Mouse (Mus musculus) kidney, embryonic 16.5 days (tissue): Measurements from ENCODE around the gene 0610037L13Rik. TPM values are rescaled to one million over a fixed set of nuclear protein-coding genes. Genes with fewer than 3 reads are reported as not detected.

Experiments
- ATAC-seq: fragments of 200-750 bp; cut with Nextera tagmentation; 2 replicates; pipeline ENCODE4 v1.8.0; 2017; ENCODE audit warnings: moderate TSS enrichment; ENCODE audit not compliant: low FRiP score, low TSS enrichment
- H3K27ac ChIP-seq: fragments of 300-500 bp; sonication (generic); 2 replicates; pipeline ENCODE4 v1.5.1; 2014; ENCODE audit warnings: low read length
- H3K27me3 ChIP-seq: fragments of 300-500 bp; sonication (generic); 2 replicates; pipeline ENCODE4 v1.6.1; 2014; ENCODE audit warnings: low read length, control low read depth, mixed read lengths; ENCODE audit not compliant: insufficient read depth
- H3K36me3 ChIP-seq: fragments of 300-500 bp; sonication (generic); 2 replicates; pipeline ENCODE4 v1.6.1; 2014; ENCODE audit warnings: low read length, control low read depth, mixed read lengths; ENCODE audit not compliant: insufficient read depth
- H3K4me1 ChIP-seq: fragments of 300-500 bp; sonication (generic); 2 replicates; pipeline ENCODE4 v1.6.1; 2014; ENCODE audit warnings: low read length, control low read depth, mixed read lengths; ENCODE audit not compliant: insufficient read depth
- H3K4me2 ChIP-seq: fragments of 300-500 bp; sonication (generic); replicated peaks from 2 replicates; pipeline ENCODE4 v1.6.1; 2014; ENCODE audit warnings: low read depth, low read length
- H3K4me3 ChIP-seq: fragments of 300-500 bp; sonication (generic); 2 replicates; pipeline ENCODE4 v1.5.1; 2014; ENCODE audit warnings: mild to moderate bottlenecking, low read length
- H3K9ac ChIP-seq: fragments of 300-500 bp; sonication (generic); replicated peaks from 2 replicates; pipeline ENCODE4 v1.6.1; 2014; ENCODE audit warnings: low read length
- H3K9me3 ChIP-seq: fragments of 300-500 bp; sonication (generic); 2 replicates; pipeline ENCODE4 v1.6.1; 2016; ENCODE audit warnings: low read length, control low read depth
- WGBS: fragments of 180-500 bp; shearing (Covaris S2); extraction: QIAGEN DNeasy Blood & Tissue Kit; methylation state at CpG from one replicate; pipeline ENCODE4 v1.1.7; 2014; 5-methylcytosine and 5-hydroxymethylcytosine counted together
- polyA plus RNA-seq: library from polyadenylated mRNA; unstranded; fragments of >200 nt; fragmentation: Nextera tagmentation; extraction: Ambion mirVana; gene quantifications from 2 replicates; pipeline ENCODE4 v1.2.1, GENCODE M21; 2015

Gene 0610037L13Rik
- polyA plus RNA-seq, 1 experiment from 2014 or later, result 124 TPM

DNA sequence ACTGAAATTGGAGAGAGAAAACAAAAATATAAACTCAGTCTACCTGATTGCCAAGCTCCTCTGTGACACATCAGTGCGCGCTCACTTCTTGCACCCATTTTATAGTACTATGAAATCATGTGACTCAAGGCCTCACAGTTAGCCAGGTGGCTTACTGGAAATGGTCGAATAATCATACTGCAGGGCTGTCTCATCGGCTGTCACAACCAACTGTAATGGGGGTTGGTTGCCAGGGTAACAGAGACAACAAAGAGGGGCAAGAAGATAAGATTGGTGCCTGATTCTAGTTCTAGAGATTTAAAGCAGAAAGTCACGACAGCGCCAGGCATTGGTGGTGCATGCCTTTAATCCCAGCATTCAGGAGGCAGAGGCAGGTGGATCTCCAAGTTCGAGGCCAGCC lies 30.6 kb upstream of the 0610037L13Rik start:
- no peaks in the 10 kb centered on the region for H3K27me3 ChIP-seq
- no peak overlapping the region for H3K9ac ChIP-seq
- no peak for ATAC-seq
- no peaks in the 10 kb centered on the region for H3K36me3 ChIP-seq
- no peak overlapping the region for H3K27ac ChIP-seq
- H3K4me3 ChIP-seq, result no peak overlapping the region
- no peaks in the 10 kb centered on the region for H3K4me1 ChIP-seq
- no peaks in the 10 kb centered on the region for H3K9me3 ChIP-seq
- WGBS, result 95% methylated on average over 7 of the region's 7 CpGs
- no peak overlapping the region for H3K4me2 ChIP-seq

DNA sequence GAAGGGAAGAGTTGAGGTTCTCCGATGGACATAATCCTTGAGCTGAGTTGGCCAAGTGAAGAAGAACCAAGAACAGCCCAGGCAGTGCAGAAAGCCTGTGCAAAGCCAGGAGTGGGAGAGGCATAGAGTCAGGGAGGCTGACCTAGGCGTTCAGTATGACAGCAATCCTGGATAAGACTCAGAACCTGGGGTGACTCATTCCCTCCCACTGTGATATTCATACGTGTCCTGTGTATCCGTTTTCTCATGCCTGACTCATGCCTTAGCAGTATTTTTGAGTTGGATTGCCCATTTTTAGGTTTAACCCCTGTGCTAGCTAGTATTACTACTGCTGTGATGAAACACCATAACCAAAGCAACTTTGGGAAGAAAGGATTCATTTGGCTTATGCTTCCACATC lies 24.7 kb upstream of the 0610037L13Rik start:
- no peak for ATAC-seq

DNA sequence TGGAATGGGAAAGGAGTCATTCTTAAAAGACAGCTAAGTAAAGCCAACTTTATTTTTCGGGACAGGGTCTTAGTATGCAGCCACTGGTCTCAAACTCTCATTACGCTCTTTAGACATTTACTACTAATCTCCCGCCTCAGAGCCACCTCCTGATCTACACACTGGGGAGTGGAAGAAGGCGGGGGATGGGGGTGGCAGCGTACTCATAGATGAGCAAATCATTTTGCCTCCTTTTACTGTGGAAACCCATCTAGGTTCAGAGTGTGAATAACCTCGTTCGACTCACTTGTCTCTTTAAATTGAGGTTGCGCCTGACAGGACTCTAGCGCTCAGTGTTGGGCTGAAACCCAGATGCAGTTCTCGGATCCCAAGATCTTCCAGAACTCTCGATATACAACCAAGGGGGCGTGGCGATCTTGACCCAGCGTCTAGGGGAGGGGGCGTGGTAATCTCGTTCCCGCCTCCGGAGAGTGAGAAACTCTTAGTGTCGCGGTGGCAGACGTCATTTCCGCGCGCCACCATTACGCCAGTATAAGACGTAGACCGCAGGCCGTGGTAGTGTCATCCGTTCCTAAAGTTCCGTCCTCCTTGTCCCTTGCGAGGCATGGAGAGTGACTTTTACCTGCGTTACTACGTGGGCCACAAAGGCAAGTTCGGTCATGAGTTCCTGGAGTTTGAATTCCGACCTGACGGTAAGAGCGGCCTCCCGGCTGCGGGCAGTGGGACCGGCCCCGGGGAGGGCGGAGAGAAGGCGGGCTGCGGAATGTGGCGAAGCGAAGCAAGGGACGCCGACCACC lies 10.2 kb upstream of the 0610037L13Rik start, which contains the start of gene Magoh:
Gene Magoh (plus strand): TSS at position 502 of the 797 bp plus-strand sequence.
- H3K27me3 ChIP-seq, result no peaks in the 10 kb centered on the region
- ATAC-seq, result peak; percentile 96
- H3K36me3 ChIP-seq, result peaks cover 25% of the 10 kb centered on the region
- H3K9ac ChIP-seq, result peak within 1 kb of the TSS; percentile 82
- peak within 1 kb of the TSS; percentile 88 for H3K4me2 ChIP-seq
- peak within 1 kb of the TSS; percentile 75 for H3K4me3 ChIP-seq
- H3K4me1 ChIP-seq, result peaks cover 15% of the 10 kb centered on the region
- H3K9me3 ChIP-seq, result no peaks in the 10 kb centered on the region
- H3K27ac ChIP-seq, result peak within 1 kb of the TSS; percentile 73
- WGBS, result 3% methylated on average over 48 of the region's 48 CpGs

More for the DNA sequence above, 24.7 kb upstream of the 0610037L13Rik start:
- Histone ChIP-seq H3K4me2 (no peak overlapping the region), H3K27ac (no peak overlapping the region), H3K27me3 (no peaks in the 10 kb centered on the region), H3K4me3 (no peak overlapping the region), H3K9ac (no peak overlapping the region), H3K4me1 (no peaks in the 10 kb centered on the region), H3K9me3 (no peaks in the 10 kb centered on the region), H3K36me3 (no peaks in the 10 kb centered on the region)
- 90% methylated on average over 4 of the region's 4 CpGs for WGBS

DNA sequence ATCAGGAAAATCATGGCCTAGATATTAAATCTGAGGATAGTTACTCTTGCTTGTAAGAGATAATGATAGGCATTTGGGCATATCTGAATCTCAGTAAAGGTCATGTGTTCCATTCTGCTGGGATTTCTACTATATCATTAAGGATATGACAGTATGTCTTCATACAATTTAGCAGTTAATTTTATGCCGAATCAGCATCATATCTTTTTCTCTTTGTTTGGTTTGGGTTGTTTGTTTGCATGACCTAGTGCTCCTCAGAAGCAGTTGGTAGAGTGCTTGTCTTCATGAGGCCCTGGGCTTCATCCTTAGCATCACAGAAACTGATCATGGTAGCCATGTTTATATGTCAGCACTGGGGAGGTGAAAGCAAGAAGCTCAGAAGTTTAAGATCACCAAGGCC lies 8.0 kb upstream of the 0610037L13Rik start:
- Histone ChIP-seq H3K36me3 (peaks cover 46% of the 10 kb centered on the region), H3K4me2 (no peak overlapping the region), H3K4me3 (no peak overlapping the region), H3K9ac (no peak overlapping the region), H3K27ac (no peak overlapping the region), H3K9me3 (no peaks in the 10 kb centered on the region), H3K27me3 (no peaks in the 10 kb centered on the region), H3K4me1 (peaks cover 15% of the 10 kb centered on the region)
- no peak for ATAC-seq
- 86% methylated on average over 1 of the region's 1 CpGs for WGBS

DNA sequence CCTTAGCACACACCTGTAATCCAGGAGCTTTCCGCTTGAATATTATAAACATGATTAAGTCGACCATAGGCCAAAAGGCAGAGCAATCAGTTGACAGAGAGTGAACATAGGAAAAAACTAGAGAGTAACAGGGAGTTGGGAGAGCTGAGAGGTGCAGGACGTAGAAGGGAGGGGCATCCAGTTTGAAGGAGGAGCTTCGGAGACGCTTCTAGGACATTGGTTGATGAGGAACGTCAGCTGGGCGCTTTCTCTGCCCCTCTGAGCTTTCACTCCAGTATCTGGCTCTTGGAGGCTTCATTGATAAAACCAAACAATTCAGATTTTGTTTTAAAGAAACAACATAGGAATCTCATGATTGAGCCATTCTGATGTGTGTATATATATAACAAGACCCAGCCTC lies 3.2 kb upstream of the 0610037L13Rik start:
- 83% methylated on average over 7 of the region's 7 CpGs for WGBS
- H3K27me3 ChIP-seq, result no peaks in the 10 kb centered on the region
- H3K4me1 ChIP-seq, result peaks cover 13% of the 10 kb centered on the region
- H3K27ac ChIP-seq, result no peak overlapping the region
- ATAC-seq, result no peak
- H3K9me3 ChIP-seq, result no peaks in the 10 kb centered on the region
- no peak overlapping the region for H3K4me3 ChIP-seq
- H3K9ac ChIP-seq, result no peak overlapping the region
- H3K4me2 ChIP-seq, result no peak overlapping the region
- peaks cover 48% of the 10 kb centered on the region for H3K36me3 ChIP-seq

DNA sequence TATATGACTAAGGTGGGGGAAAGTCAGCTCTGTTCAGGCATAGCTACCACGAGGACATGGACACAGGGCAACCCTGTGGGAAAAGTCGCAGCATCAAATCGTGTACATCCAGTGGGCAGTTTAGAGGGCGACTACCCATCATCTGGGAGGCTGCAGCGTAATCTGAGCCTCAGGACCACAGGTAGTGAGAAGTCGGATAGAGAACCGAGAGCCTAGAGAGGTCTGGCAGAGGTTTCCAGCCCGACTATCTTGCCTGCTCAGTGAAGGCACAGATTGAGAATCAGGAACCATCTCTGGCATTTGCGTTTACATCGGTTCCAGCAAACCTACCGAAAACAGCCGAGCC lies 255 bp upstream of the 0610037L13Rik start:
- H3K4me3 ChIP-seq, result peak overlapping the region; percentile 57
- ATAC-seq, result peak; percentile 20
- peaks cover 13% of the 10 kb centered on the region for H3K4me1 ChIP-seq
- H3K9me3 ChIP-seq, result no peaks in the 10 kb centered on the region
- WGBS, result 0% methylated on average over 12 of the region's 12 CpGs
- H3K27ac ChIP-seq, result peak overlapping the region; percentile 78
- peaks cover 42% of the 10 kb centered on the region for H3K36me3 ChIP-seq
- peak overlapping the region; percentile 90 for H3K4me2 ChIP-seq
- H3K27me3 ChIP-seq, result no peaks in the 10 kb centered on the region
- peak overlapping the region; percentile 66 for H3K9ac ChIP-seq

DNA sequence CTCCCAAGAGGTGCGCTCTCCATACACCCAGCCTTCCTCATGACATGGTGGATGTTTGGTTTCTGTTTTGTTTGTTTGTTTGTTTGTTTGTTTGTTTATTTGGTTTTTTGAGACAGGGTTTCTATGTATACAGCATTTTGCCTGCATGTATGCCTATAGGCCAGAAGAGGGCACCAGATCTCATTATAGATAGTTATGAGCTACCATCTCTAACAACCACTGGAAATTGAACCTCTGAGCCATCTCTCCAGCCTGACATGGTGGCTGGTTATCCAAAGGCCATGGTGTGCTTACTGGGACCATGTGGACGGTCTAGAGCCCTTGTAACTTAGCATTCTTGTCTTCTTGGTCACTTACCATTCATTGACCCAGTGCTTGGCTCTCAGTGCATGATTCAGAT lies 3.0 kb downstream of the 0610037L13Rik start:
- 81% methylated on average over 2 of the region's 2 CpGs for WGBS
- Histone ChIP-seq H3K4me1 (peaks cover 13% of the 10 kb centered on the region), H3K4me3 (no peak overlapping the region), H3K27me3 (no peaks in the 10 kb centered on the region), H3K9me3 (no peaks in the 10 kb centered on the region), H3K4me2 (no peak overlapping the region), H3K27ac (no peak overlapping the region), H3K9ac (no peak overlapping the region), H3K36me3 (peaks cover 35% of the 10 kb centered on the region)
- no peak for ATAC-seq

DNA sequence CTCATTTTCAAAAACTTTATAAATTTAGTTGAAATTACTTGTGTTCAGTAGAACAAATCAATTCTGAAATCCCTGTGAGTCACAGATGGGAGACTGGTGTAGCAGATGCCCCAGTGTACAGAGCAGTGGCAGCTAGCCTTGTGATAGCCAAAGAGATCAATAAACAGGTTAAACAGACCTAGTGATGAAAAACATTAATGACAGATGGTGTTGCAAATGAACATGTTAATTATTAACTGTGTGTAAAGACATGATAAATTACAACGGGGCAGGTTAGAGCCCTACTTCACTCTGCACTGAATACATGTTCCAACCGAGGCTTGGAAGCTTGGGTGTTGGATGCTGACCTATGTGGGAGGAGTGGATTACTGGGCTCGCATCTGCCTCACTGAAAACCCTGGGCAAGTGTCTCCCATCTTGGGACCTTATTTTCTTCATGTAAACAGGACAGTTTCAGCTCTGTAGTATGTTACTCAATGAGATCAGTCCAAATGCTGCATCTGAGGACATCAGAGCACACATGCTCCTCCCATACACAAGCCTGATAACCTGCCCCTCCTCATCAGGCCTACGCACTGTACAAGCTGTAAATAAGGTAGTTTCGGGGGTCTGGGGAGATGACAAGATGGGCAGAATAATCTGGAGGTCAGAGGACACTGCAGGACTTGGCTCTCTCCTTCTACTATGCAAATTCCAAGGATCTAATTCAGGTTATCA lies 9.8 kb downstream of the 0610037L13Rik start:
- WGBS, result 78% methylated on average over 5 of the region's 5 CpGs
- no peak overlapping the region for H3K4me3 ChIP-seq
- peaks cover 47% of the 10 kb centered on the region for H3K36me3 ChIP-seq
- H3K4me1 ChIP-seq, result no peaks in the 10 kb centered on the region
- H3K27ac ChIP-seq, result no peak overlapping the region
- H3K27me3 ChIP-seq, result no peaks in the 10 kb centered on the region
- no peaks in the 10 kb centered on the region for H3K9me3 ChIP-seq
- no peak overlapping the region for H3K4me2 ChIP-seq
- ATAC-seq, result no peak
- no peak overlapping the region for H3K9ac ChIP-seq

DNA sequence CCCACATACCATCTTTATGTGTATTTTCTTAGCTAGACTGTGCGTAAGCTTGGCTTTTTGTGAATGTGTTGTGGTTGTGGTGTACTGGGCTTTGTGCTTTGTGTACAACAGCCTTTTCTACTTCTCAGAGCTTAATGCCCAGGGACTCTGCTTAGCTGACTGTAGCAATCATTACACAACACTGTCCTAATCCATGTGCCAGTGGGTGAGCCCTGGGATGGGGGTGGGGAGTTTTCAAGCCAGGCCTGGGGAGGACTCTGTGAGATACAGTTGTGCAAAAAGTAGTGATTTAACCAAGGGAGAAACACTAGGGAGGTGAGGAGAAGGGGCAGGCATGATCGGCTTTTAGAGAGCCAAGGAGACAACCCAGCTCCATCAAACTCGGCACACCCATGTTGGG lies 10.6 kb downstream of the 0610037L13Rik start:
- ATAC-seq, result no peak
- H3K4me3 ChIP-seq, result no peak overlapping the region
- H3K9me3 ChIP-seq, result no peaks in the 10 kb centered on the region
- no peak overlapping the region for H3K27ac ChIP-seq
- peaks cover 50% of the 10 kb centered on the region for H3K36me3 ChIP-seq
- H3K27me3 ChIP-seq, result no peaks in the 10 kb centered on the region
- H3K9ac ChIP-seq, result no peak overlapping the region
- no peak overlapping the region for H3K4me2 ChIP-seq
- H3K4me1 ChIP-seq, result no peaks in the 10 kb centered on the region
- WGBS, result 88% methylated on average over 3 of the region's 3 CpGs

DNA sequence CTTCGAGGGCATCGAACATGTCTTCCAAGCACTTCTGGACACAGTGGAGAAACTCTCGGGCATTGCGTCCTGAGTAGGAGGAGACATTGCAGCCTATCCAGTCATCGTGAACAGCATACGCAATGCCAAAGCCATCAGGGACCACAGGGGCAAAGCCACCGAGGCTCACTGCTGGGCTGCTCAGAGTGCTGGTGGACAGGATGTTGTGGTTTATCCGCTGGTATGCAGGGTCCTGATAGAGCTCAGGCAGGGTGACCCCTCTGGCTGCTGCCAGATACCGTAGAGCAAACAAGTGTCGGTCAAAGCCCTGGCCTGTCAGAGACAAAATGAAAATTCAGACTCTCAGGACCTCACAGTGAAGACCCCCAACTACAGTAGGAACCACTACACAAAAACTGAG lies 14.6 kb downstream of the 0610037L13Rik start:
- WGBS, result 90% methylated on average over 10 of the region's 10 CpGs
- Histone ChIP-seq H3K27me3 (no peaks in the 10 kb centered on the region), H3K9ac (no peak overlapping the region), H3K4me3 (no peak overlapping the region), H3K27ac (no peak overlapping the region), H3K4me1 (no peaks in the 10 kb centered on the region), H3K4me2 (no peak overlapping the region), H3K9me3 (no peaks in the 10 kb centered on the region), H3K36me3 (peaks cover 49% of the 10 kb centered on the region)
- no peak for ATAC-seq
